Mouse (Mus musculus) ES-E14 (cell line): ENCODE measurements around the gene Zbtb7b. TPM values are rescaled to one million over a fixed set of nuclear protein-coding genes. Genes with fewer than 3 reads are reported as not detected.

Experiments used
- DNase-seq: peaks from one replicate; pipeline ENCODE4 v3.0.0-alpha.2; 2013; ENCODE audit warnings: low read depth, low spot score
- H3K27ac ChIP-seq: 2 replicates; pipeline ENCODE4 v1.5.1; 2012; ENCODE audit warnings: low read depth, mild to moderate bottlenecking, low read length, moderate library complexity, mixed read lengths; ENCODE audit not compliant: poor library complexity, insufficient read depth, severe bottlenecking
- H3K36me3 ChIP-seq: 2 replicates; pipeline ENCODE4 v1.6.1; 2012; ENCODE audit warnings: mild to moderate bottlenecking, low read length, moderate library complexity, mixed read lengths; ENCODE audit not compliant: control insufficient read depth, poor library complexity, insufficient read depth, severe bottlenecking
- H3K4me1 ChIP-seq, 2 experiments: fragments of 150-350 bp in 1 of 2; sonication (generic) in 1 of 2; 2 replicates each; pipeline ENCODE4 v1.6.1; 2012; ENCODE audit warnings: low read length in 2 of 2, mild to moderate bottlenecking in 1 of 2, mixed read lengths in 1 of 2; ENCODE audit not compliant: control insufficient read depth in 2 of 2, insufficient read depth in 2 of 2, poor library complexity in 1 of 2
- H3K4me3 ChIP-seq, 2 experiments: fragments of 150-350 bp in 1 of 2; sonication (generic) in 1 of 2; 2 replicates each; pipeline ENCODE4 v1.5.1; 2012; ENCODE audit warnings: low read length in 2 of 2, low read depth in 1 of 2, mild to moderate bottlenecking in 1 of 2, mixed read lengths in 1 of 2; ENCODE audit not compliant: insufficient read depth in 1 of 2, poor library complexity in 1 of 2, severe bottlenecking in 1 of 2
- H3K9ac ChIP-seq: 2 replicates; pipeline ENCODE4 v1.6.1; 2012; ENCODE audit warnings: low read depth, mild to moderate bottlenecking, low read length, mixed read lengths; ENCODE audit not compliant: poor library complexity, insufficient read depth, severe bottlenecking
- H3K9me3 ChIP-seq: fragments of 150-350 bp; sonication (generic); 2 replicates; pipeline ENCODE4 v1.6.1; 2012; ENCODE audit warnings: low read depth, mild to moderate bottlenecking, low read length; ENCODE audit not compliant: control insufficient read depth, insufficient read depth
- CHD2 ChIP-seq: IDR thresholded peaks from 2 replicates; pipeline ENCODE4 v1.6.1; 2014; ENCODE audit warnings: mild to moderate bottlenecking, low read depth, low read length, inconsistent platforms
- HCFC1 ChIP-seq: IDR thresholded peaks from 2 replicates; pipeline ENCODE4 v1.6.1; 2012; ENCODE audit warnings: low read length, inconsistent platforms, borderline replicate concordance; ENCODE audit not compliant: insufficient read depth
- MAFK ChIP-seq: IDR thresholded peaks from 2 replicates; pipeline ENCODE4 v1.6.1; 2014; ENCODE audit warnings: mild to moderate bottlenecking, low read depth, low read length, inconsistent platforms; ENCODE audit not compliant: insufficient read depth
- ZC3H11A ChIP-seq: IDR thresholded peaks from 2 replicates; pipeline ENCODE4 v1.6.1; 2012; ENCODE audit warnings: low read depth, mild to moderate bottlenecking, inconsistent platforms, low read length, borderline replicate concordance
- ZNF384 ChIP-seq: IDR thresholded peaks from 2 replicates; pipeline ENCODE4 v1.6.1; 2012; ENCODE audit warnings: low read depth, low read length, inconsistent platforms
- in situ Hi-C, 2 experiments: fragments of 600-800 bp; cut with MboI; formaldehyde crosslinking; loops; one replicate each; pipeline ENCODE4 v1.15.1; 2025; ENCODE audit warnings: low sequenced_read_pairs in 2 of 2, inconsistent platforms in 1 of 2; ENCODE audit not compliant: unreplicated experiment in 2 of 2
- total RNA-seq: library from RNA; depleted of rRNA; stranded (reverse); fragments of 300-350 nt; gene quantifications from 2 replicates; pipeline ENCODE4 v1.2.3, GENCODE M21; 2012

The Zbtb7b gene
- total RNA-seq, 1 experiment, result 13.0 TPM

- in situ Hi-C loops, result no loop called here
- peak overlapping the region; percentile 80 for H3K9ac ChIP-seq
- no peaks in the 10 kb centered on the region for H3K9me3 ChIP-seq
These were observed 45.4 kb downstream of the Zbtb7b start for GRCm38 (mm10) chr3:89348911-89349868.

GRCm38 (mm10) chr3:89347916-89348315 is 46.7 kb downstream of the Zbtb7b start:
- Histone ChIP-seq H3K4me3 (no peak overlapping the region), H3K4me1 (peaks cover 4% of the 10 kb centered on the region in 2 experiments; a peak in 1 of 4 replicates), H3K36me3 (peaks cover 18% of the 10 kb centered on the region), H3K27ac (no peak overlapping the region), H3K9me3 (no peaks in the 10 kb centered on the region), H3K9ac (no peak overlapping the region)
- DNase-seq, result no peak
- TF ChIP-seq HCFC1 (no peak), ZC3H11A (no peak), CHD2 (no peak), MAFK (no peak), ZNF384 (no peak)
- in situ Hi-C loops, result no loop called here

More at GRCm38 (mm10) chr3:89348911-89349868, 45.4 kb downstream of the Zbtb7b start:
- TF ChIP-seq ZC3H11A, result no peak
- no peak for TF ChIP-seq MAFK
- TF ChIP-seq HCFC1, result no peak
- TF ChIP-seq ZNF384, result no peak
- TF ChIP-seq CHD2, result no peak
- H3K27ac ChIP-seq, result no peak overlapping the region
- peak overlapping the region; percentile 91 to 98 for H3K4me3 ChIP-seq
- DNase-seq, result no peak
- peaks cover 4% of the 10 kb centered on the region in 2 experiments; a peak in 1 of 4 replicates for H3K4me1 ChIP-seq
- peaks cover 8% of the 10 kb centered on the region; the same call in 1 of the 2 replicates for H3K36me3 ChIP-seq

- DNase-seq, result no peak
- no peak overlapping the region for H3K27ac ChIP-seq
- peaks cover 4% of the 10 kb centered on the region in 2 experiments; a peak in 1 of 4 replicates for H3K4me1 ChIP-seq
- H3K4me3 ChIP-seq, result no peak overlapping the region
- H3K36me3 ChIP-seq, result peaks cover 19% of the 10 kb centered on the region
- no peak overlapping the region for H3K9ac ChIP-seq
- TF ChIP-seq MAFK (no peak), HCFC1 (no peak)
- in situ Hi-C loops, result no loop called here
- H3K9me3 ChIP-seq, result no peaks in the 10 kb centered on the region
These were observed 47.6 kb downstream of the Zbtb7b start for GRCm38 (mm10) chr3:89346815-89347540.

GRCm38 (mm10) chr3:89343279-89343678 is 51.3 kb downstream of the Zbtb7b start:
- no peak overlapping the region for H3K27ac ChIP-seq
- in situ Hi-C loops, result no loop called here
- TF ChIP-seq MAFK (no peak), ZNF384 (no peak), HCFC1 (no peak), CHD2 (no peak), ZC3H11A (no peak)
- no peak overlapping the region for H3K4me3 ChIP-seq
- H3K4me1 ChIP-seq, result peaks cover 2 to 12% of the 10 kb centered on the region in 2 experiments; a peak in 3 of 4 replicates
- H3K9me3 ChIP-seq, result no peaks in the 10 kb centered on the region
- no peak for DNase-seq
- no peak overlapping the region for H3K9ac ChIP-seq
- peaks cover 21% of the 10 kb centered on the region for H3K36me3 ChIP-seq
